Mouse (Mus musculus): ENCODE measurements around the gene Stat5b.

GRCm38 (mm10) chr11:100844121-100844520 is 6.4 kb downstream of the Stat5b start:
- TF ChIP-seq POLR2A (IDR thresholded peaks at IDR 0.05; ENCODE audit: borderline replicate concordance, control insufficient read depth, low read depth, low read length) (no peak), CTCF (IDR thresholded peaks at IDR 0.05; ENCODE audit: control insufficient read depth, insufficient read depth, low read length) (no peak)
